Mouse (Mus musculus): ENCODE measurements around the gene Nipbl. TPM values are rescaled to one million over a fixed set of nuclear protein-coding genes. Genes with fewer than 3 reads are reported as not detected.
"Not testable (repeated sequence)": the region's sequence is repeated elsewhere in the genome, so short reads cannot be mapped to it uniquely, and the experiment has no call there.

The Nipbl gene
- 10 to 100 TPM; 19.7 to 23.1 (median 21.4) TPM for total RNA-seq (2022)

- peak; percentile 78 to 87 for DNase-seq (ENCODE audit: low spot score in 2 of 2)
Measured at GRCm38 (mm10) chr15:8443926-8444889, at the start of gene Nipbl. Gene Nipbl, minus strand, starts transcription at chr15:8444463.

- DNase-seq (ENCODE audit: low spot score in 2 of 2): no peak
Measured at GRCm38 (mm10) chr15:8485261-8485660, 41.0 kb upstream of the Nipbl start.

- DNase-seq (ENCODE audit: low spot score in 2 of 2): no peak
Measured at GRCm38 (mm10) chr15:8469006-8469575, 24.8 kb upstream of the Nipbl start.

GRCm38 (mm10) chr15:8463521-8463920, 19.3 kb upstream of the Nipbl start:
- no peak for DNase-seq (ENCODE audit: low spot score in 2 of 2)

- DNase-seq (ENCODE audit: low spot score in 2 of 2): no peak
Measured at GRCm38 (mm10) chr15:8462780-8463179, 18.5 kb upstream of the Nipbl start.

GRCm38 (mm10) chr15:8460871-8461270, 16.6 kb upstream of the Nipbl start:
- no peak for DNase-seq (ENCODE audit: low spot score in 2 of 2)

- no peak for DNase-seq (ENCODE audit: low spot score in 2 of 2)
Measured at GRCm38 (mm10) chr15:8459979-8460378, 15.7 kb upstream of the Nipbl start.

- DNase-seq (ENCODE audit: low spot score in 2 of 2): not testable (repeated sequence)
Measured at GRCm38 (mm10) chr15:8456223-8456622, 12.0 kb upstream of the Nipbl start.

- DNase-seq (ENCODE audit: low spot score in 2 of 2): no peak
Measured at GRCm38 (mm10) chr15:8455486-8455885, 11.2 kb upstream of the Nipbl start.

GRCm38 (mm10) chr15:8451071-8451470, 6.8 kb upstream of the Nipbl start:
- no peak for DNase-seq (ENCODE audit: low spot score in 2 of 2)

GRCm38 (mm10) chr15:8447193-8447767, 3.0 kb upstream of the Nipbl start:
- DNase-seq (ENCODE audit: low spot score in 2 of 2): no peak

- no peak for DNase-seq (ENCODE audit: low spot score in 2 of 2)
Measured at GRCm38 (mm10) chr15:8446435-8446834, 2.2 kb upstream of the Nipbl start.

GRCm38 (mm10) chr15:8445951-8446419, 1.7 kb upstream of the Nipbl start:
- no peak for DNase-seq (ENCODE audit: low spot score in 2 of 2)

GRCm38 (mm10) chr15:8444890-8445597, 781 bp upstream of the Nipbl start:
- peak; percentile 57 to 75 for DNase-seq (ENCODE audit: low spot score in 2 of 2)

GRCm38 (mm10) chr15:8443168-8443925, 916 bp downstream of the Nipbl start:
- DNase-seq (ENCODE audit: low spot score in 2 of 2): peak; percentile 28 to 43

- DNase-seq (ENCODE audit: low spot score in 2 of 2): no peak
Measured at GRCm38 (mm10) chr15:8442761-8443160, 1.5 kb downstream of the Nipbl start.

- DNase-seq (ENCODE audit: low spot score in 2 of 2): no peak
Measured at GRCm38 (mm10) chr15:8442156-8442555, 2.1 kb downstream of the Nipbl start.

GRCm38 (mm10) chr15:8433239-8433947, 10.9 kb downstream of the Nipbl start:
- no peak for DNase-seq (ENCODE audit: low spot score in 2 of 2)

- no peak for DNase-seq (ENCODE audit: low spot score in 2 of 2)
Measured at GRCm38 (mm10) chr15:8432534-8432933, 11.7 kb downstream of the Nipbl start.

- DNase-seq (ENCODE audit: low spot score in 2 of 2): no peak
Measured at GRCm38 (mm10) chr15:8429502-8429901, 14.8 kb downstream of the Nipbl start.
